Mouse (Mus musculus) spleen, adult 2 months (tissue): Measurements from ENCODE around the gene Snx29.

Experiments used
- CTCF ChIP-seq: fragments of 200-500 bp; IDR thresholded peaks from 2 replicates; pipeline ENCODE4 v1.5.1; 2011; ENCODE audit warnings: mild to moderate bottlenecking, inconsistent platforms; ENCODE audit not compliant: insufficient read depth, insufficient read length, insufficient replicate concordance; ENCODE audit errors: extremely low read depth
- POLR2A ChIP-seq: fragments of 200-500 bp; IDR thresholded peaks from 2 replicates; pipeline ENCODE4 v1.6.1; 2011; ENCODE audit warnings: low read depth, low read length, inconsistent platforms

DNA sequence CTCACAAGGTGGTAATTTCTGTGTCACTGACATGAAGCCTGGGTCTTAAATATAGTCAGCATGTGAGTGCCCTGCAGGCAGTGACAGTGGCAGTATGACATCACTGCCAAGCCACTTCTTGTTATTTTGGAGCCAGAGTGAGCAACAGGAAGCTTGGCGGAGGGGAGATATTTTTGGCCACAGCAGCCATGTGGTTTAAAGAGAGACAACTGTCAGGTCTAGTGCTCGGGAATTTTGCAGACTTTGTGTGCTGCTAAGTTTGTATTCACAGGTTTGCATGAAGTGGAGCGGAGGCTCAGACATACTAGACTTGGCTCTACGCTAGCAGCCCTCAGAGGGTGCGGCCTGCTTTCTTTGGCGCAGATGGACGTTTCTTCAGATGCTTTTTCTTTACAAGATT lies 138.9 kb downstream of the Snx29 start:
- TF ChIP-seq CTCF (no peak), POLR2A (no peak)
